Mouse (Mus musculus) cortical plate, adult 2 months (tissue): Measurements from ENCODE around the gene Ccdc137. TPM values are rescaled to one million over a fixed set of nuclear protein-coding genes. Genes with fewer than 3 reads are reported as not detected.

ENCODE experiments used
- H3K27ac ChIP-seq: fragments of 200-500 bp; 2 replicates; pipeline ENCODE4 v1.5.1; 2012; ENCODE audit warnings: low read length, control low read depth, inconsistent platforms; ENCODE audit not compliant: insufficient read depth
- H3K4me1 ChIP-seq: fragments of 200-500 bp; 2 replicates; pipeline ENCODE4 v1.6.1; 2011; ENCODE audit warnings: low read length; ENCODE audit not compliant: control insufficient read depth, insufficient read depth
- H3K4me3 ChIP-seq: fragments of 200-500 bp; 2 replicates; pipeline ENCODE4 v1.5.1; 2011; ENCODE audit warnings: mild to moderate bottlenecking, low read length, control low read depth; ENCODE audit not compliant: insufficient read depth
- CTCF ChIP-seq: fragments of 200-500 bp; IDR thresholded peaks from 2 replicates; pipeline ENCODE4 v1.5.1; 2011; ENCODE audit warnings: mild to moderate bottlenecking, control low read depth, low read length; ENCODE audit not compliant: insufficient read depth; ENCODE audit errors: extremely low read depth
- POLR2A ChIP-seq: fragments of 200-500 bp; IDR thresholded peaks from 2 replicates; pipeline ENCODE4 v1.6.1; 2011; ENCODE audit warnings: mild to moderate bottlenecking, low read length, control low read depth; ENCODE audit not compliant: insufficient read depth; ENCODE audit errors: extremely low read depth
- polyA plus RNA-seq: library from polyadenylated mRNA; depleted of rRNA; stranded (reverse); fragments of >200 nt; gene quantifications from 2 replicates; pipeline ENCODE4 v1.2.3, GENCODE M21; 2012

Gene Ccdc137
- polyA plus RNA-seq, 1 experiment = 27.6 TPM

DNA sequence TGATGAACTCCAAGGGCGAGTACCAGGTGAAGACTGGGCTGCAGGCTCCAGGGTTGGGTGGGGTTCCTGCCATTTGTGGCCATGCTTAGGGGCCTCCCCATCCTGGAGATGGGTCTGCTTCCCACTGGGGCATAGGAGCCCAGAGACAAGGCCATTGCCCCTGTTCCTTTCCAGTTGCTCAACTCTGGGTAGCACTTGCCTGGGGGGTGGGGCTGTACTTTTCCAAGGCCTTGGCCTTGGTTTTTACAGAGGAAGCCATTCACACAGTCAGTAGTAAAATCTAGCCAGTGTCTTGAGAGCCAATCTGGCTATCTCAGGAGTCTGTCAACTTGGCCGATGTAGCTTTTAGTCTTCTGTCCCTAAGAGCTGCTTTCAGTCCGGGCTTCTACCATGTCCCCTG is 39.5 kb downstream of the Ccdc137 start:
- TF ChIP-seq CTCF (no peak), POLR2A (no peak)
- Histone ChIP-seq H3K4me3 (no peak overlapping the region), H3K4me1 (peaks cover 1% of the 10 kb centered on the region), H3K27ac (no peak overlapping the region)

DNA sequence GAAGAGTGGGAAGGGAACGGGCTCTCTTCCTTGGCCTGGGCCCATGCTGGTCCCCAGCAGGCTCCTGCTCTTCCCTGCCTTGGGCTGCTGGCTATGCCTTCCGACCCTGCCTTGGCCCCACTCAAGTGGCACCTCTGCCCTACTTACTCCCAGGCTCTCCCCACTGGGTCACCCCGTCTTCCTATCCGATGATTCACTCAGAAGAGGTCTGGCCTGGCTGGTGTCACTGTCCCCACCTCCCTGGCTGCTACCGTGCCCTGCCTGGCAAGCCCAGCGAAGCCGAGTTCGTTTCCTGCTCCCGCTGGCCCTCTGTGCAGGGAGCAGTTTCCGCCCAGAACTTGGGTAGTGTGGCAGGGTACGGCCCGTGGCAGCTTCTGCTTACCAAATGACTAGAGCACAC is 40.3 kb downstream of the Ccdc137 start:
- H3K4me3 ChIP-seq = no peak overlapping the region
- TF ChIP-seq POLR2A = no peak
- TF ChIP-seq CTCF = no peak
- H3K4me1 ChIP-seq = no peaks in the 10 kb centered on the region
- no peak overlapping the region for H3K27ac ChIP-seq

DNA sequence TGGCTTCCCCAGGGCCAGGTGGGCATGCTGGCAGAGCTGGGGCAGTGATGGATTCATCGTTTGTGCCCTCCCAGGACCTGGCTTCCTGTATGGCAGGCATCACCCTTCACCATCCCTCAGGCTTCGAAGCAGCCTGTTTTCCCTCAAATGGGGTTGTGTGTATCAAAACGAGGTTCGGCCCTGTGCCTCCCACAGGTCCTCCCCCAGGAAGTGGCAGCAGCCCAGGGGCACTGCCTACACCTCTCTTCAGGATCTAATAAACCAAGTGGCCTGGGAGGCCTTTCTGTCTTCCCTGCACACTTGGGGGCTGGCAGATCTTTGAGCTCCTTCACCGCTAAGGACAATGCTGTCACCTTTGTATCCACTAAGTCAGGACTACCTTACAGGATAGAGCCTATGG is 41.0 kb downstream of the Ccdc137 start:
- TF ChIP-seq CTCF (no peak), POLR2A (no peak)
- H3K4me1 ChIP-seq = no peaks in the 10 kb centered on the region
- no peak overlapping the region for H3K27ac ChIP-seq
- no peak overlapping the region for H3K4me3 ChIP-seq

DNA sequence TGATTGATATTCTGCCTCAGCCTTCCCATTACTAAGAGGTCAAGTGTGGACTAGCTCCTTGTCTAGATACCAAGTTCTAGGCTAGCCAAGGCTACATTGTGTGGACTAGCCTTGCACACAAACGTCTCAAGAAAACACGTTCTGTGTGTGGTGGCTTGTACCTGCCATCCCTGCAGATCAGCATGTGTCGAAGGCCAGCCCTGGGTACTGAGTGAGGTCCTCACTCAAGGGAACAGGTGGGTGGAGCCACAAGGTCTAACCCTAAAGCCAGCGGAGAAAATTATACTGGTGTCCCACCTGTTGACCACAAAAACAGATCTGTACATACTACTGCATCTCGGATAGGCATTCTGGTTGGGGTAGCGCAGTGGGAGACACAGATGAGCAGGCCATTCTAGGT is 42.0 kb downstream of the Ccdc137 start:
- Histone ChIP-seq H3K27ac (no peak overlapping the region), H3K4me1 (no peaks in the 10 kb centered on the region), H3K4me3 (no peak overlapping the region)
- TF ChIP-seq POLR2A (no peak), CTCF (no peak)

DNA sequence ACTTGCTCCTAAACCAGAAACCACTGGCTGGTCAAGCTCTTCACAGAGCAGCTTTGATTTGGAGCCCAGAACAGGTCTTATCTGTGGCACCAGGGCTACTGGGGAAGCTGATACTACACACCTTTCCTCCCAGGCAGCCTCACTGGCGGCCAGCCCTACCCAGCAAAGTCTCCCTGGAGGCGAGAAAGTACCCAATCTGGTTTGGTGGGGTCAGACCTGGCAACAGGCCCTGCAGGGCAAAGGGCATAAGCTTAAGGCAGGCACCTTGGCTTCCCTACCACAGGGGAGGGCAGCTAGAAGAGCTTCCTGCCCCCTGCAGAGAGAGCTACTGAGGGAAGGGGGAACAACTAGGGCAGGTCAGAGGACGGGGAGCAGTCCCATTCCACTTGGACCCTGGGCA is 42.4 kb downstream of the Ccdc137 start:
- Histone ChIP-seq H3K4me1 (no peaks in the 10 kb centered on the region), H3K27ac (no peak overlapping the region), H3K4me3 (no peak overlapping the region)
- TF ChIP-seq CTCF (no peak), POLR2A (no peak)

DNA sequence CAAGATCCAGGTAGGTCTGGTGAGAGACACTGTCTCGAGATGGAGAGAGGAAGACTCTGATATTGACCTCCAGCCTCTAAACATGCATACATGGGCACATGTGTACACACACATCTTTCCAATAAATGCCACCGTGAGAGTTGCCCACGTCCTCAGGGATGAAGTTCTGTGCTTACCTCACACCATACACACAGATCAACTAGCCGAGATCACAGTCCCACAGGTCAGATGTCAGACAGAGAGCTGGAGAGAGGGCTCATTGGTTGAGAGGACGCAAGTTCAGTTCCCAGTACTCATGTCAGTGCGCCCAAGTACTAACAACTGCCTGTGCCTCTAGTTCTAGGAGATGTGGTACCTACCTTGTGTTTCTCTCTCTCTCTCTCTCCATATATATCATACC is 43.1 kb downstream of the Ccdc137 start:
- TF ChIP-seq POLR2A = no peak
- H3K4me3 ChIP-seq = no peak overlapping the region
- H3K27ac ChIP-seq = no peak overlapping the region
- no peaks in the 10 kb centered on the region for H3K4me1 ChIP-seq

DNA sequence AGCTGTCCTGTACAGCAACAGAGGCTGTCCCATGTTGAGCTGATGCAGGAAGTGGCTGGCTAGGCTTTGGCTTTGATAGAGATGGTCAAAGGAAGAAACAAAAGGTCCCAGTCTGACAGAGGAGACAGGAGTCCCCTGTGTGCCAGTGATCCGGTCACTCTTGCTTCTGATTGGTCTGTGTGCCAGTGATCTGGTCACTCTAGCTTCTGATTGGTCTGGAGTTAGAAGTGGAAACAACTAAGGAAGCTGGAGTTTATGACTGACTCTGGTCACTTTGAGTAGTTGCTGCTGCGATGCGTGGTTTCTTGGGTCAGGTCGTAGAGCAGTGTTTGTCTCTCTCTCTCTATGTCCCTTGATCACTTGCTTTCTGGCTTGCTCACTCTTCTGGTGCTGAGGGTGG is 43.8 kb downstream of the Ccdc137 start:
- no peak overlapping the region for H3K4me3 ChIP-seq
- TF ChIP-seq CTCF (no peak), POLR2A (no peak)
- no peaks in the 10 kb centered on the region for H3K4me1 ChIP-seq
- H3K27ac ChIP-seq = no peak overlapping the region

DNA sequence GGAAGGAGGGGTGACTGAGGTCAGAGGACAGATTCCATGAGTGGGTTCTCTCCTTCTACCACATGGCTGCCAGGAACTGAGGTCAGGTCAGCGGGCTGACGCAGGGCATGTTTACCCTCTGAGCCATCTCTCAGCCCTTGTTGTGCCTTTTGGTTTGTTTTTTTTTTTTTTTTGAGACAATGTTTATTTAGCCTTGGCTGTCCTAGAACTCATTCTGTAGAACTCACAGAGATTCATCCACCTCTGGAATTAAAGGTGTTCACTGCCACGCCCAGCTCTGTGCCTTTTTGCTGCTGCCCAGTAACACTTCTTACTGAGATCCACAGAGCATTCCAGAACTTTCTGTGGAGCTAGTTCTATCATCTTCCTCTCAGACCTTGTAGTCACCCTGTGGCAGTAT is 47.7 kb downstream of the Ccdc137 start:
- Histone ChIP-seq H3K4me3 (no peak overlapping the region), H3K4me1 (no peaks in the 10 kb centered on the region), H3K27ac (no peak overlapping the region)
- TF ChIP-seq CTCF (no peak), POLR2A (no peak)

DNA sequence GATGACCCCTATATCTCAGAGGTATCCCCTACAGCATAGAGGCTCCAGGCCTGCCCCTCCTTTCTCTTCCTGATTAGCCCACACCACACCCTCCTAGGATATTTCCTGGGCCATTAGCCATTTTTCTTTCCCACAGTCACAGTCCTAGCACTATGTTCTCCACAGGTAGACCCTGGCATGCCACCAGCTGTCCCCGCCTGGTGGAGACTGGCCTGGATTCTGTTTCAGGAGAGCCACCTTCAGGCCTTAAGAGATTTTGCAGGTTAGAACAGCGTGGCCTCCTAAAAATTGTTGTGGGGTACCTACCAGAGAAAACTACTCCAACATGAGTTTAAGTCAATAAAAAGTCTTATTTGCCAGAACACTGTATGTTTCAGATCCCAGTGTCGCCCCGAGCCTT is 49.0 kb downstream of the Ccdc137 start:
- TF ChIP-seq CTCF (peak; percentile 28; the same call in 1 of the 2 replicates), POLR2A (no peak)
- no peak overlapping the region for H3K27ac ChIP-seq
- no peak overlapping the region for H3K4me3 ChIP-seq
- H3K4me1 ChIP-seq = no peaks in the 10 kb centered on the region

DNA sequence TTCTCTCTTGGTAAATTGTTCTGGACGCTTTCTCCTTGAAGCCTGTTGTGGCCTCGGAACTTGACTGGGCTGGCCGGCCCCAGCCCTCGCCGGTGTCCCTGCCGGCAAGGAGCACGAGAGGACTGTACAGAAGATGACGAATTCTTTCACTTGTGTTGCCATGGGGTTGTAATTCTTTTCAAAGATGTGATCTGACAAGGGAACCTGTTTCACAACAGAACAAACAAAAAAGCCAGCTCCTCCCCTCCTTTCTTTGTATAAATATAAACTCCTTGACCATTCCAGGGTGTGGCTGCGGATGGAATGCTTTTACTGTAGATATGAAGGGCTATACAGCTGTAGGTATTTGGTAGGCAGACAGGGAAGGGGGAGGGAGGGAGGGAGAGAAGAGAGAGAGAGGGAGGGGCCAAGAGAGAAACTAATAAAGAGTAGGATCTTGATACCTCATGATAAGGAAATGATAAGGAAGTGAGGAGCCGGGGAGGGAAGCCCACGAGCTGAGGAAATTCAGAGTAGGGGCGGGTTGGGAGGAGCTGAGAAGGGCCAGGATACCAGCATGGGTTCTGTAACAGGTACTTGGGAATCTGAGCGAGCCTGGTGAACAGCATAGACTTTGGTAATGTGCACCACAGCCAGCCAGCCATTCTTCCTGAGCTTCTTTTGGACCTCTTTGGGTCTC is 49.8 kb downstream of the Ccdc137 start:
- no peak for TF ChIP-seq POLR2A
- no peak for TF ChIP-seq CTCF
- Histone ChIP-seq H3K4me3 (no peak overlapping the region), H3K4me1 (no peaks in the 10 kb centered on the region), H3K27ac (no peak overlapping the region)
